Comparison of ENCODE assay signal across 27 mouse cellular contexts in the genomic region with DNA sequence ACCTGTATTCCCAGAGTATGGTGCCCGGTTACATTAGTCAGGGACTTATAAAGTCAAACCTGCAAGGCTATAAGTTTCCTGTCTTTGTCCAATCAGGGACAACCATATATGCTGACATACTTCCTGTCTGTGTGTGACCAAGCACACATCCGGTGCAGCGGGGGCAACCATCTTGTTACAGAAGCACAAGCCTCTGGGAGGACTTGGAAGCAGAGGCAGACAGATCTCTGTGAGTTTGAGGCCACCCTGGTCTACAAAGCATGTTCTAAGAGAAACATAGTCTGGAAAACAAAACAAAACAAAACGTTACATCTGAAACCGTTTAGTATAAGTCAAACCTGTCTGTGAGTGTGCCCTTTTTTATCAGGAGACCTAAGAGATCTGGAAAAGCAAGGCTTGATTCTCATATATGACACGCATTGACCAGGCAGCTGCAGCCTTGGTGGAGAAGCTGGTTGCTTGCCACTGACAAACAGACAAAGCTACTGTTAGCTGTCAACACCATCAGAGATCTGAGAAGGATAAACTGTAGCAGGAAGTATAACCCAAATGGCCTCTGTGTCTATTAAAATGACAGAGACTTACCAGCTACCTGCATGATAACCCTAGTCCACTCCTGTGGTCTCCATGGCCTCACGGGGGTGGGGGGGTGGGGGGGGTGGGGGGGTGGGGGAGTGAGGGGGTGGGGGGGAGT.
DNase-seq lines count a peak whose midpoint lies in the region; ATAC-seq and TF ChIP-seq lines count a peak whose summit lies in the region.
"Had no signal": no experiment of that assay in that cellular context is flagged by ENCODE, and none has a peak within 500 bp of the region (broad histone marks: within the 10 kb centered on the region; RNA-seq: fewer than 3 reads in every experiment).

No protein-coding gene starts in this region.

- no peak for ATAC-seq in liver, embryonic 11.5 days (replicated peaks; ENCODE audit: low FRiP score)
- no peak for ATAC-seq in liver, postnatal 0 days
- ATAC-seq in liver, embryonic 14.5 days (ENCODE audit: insufficient read depth): no peak
- ATAC-seq in heart, embryonic 12.5 days (ENCODE audit: insufficient number of reproducible peaks, low FRiP score): no peak
- ATAC-seq: forebrain, embryonic 16.5 days; hindbrain, embryonic 16.5 days; intestine, embryonic 16.5 days; lung, postnatal 0 days; midbrain, embryonic 16.5 days had no signal

- no peaks in the 10 kb centered on the region for H3K27me3 ChIP-seq in liver, embryonic 11.5 days (replicated peaks; ENCODE audit: control insufficient read depth, insufficient read depth, low read length)
- no peaks in the 10 kb centered on the region for H3K27me3 ChIP-seq in liver, postnatal 0 days (ENCODE audit: insufficient read depth, low read length)
- no peaks in the 10 kb centered on the region for H3K27me3 ChIP-seq in liver, embryonic 14.5 days (ENCODE audit: control insufficient read depth, insufficient read depth, low read length)
- H3K27me3 ChIP-seq in heart, embryonic 12.5 days (replicated peaks): no peaks in the 10 kb centered on the region

- H3K36me3 ChIP-seq in liver, embryonic 11.5 days (ENCODE audit: control insufficient read depth, insufficient read depth, low read length): no peaks in the 10 kb centered on the region
- H3K36me3 ChIP-seq in liver, postnatal 0 days (replicated peaks; ENCODE audit: insufficient read depth, low read length): no peaks in the 10 kb centered on the region
- H3K36me3 ChIP-seq in liver, embryonic 14.5 days (replicated peaks; ENCODE audit: control insufficient read depth, insufficient read depth, low read depth): no peaks in the 10 kb centered on the region
- no peaks in the 10 kb centered on the region for H3K36me3 ChIP-seq in heart, embryonic 12.5 days

- DNase-seq in liver, embryonic 11.5 days (ENCODE audit: low spot score): no peak
- no peak for DNase-seq in liver, postnatal 0 days
- DNase-seq in 416B (ENCODE audit: low read depth) (peak; percentile 61), MEL-GATA-1-ER (ENCODE audit: extremely low read depth, low read depth) (peak; percentile 65)
- DNase-seq in liver, embryonic 14.5 days (ENCODE audit: low read depth in 3 of 3, low spot score in 3 of 3): no peak
- no peak for DNase-seq in retina, embryonic 14.5 days (ENCODE audit: low spot score)
- no peak for DNase-seq in adrenal gland, postnatal 10 days
- DNase-seq: adrenal gland, postnatal 36 days; cerebellum, adult 18-20 months; cerebellum, postnatal 10 days; gastrocnemius, adult 2 months; gastrocnemius, postnatal 36 days; heart, adult 2 months; heart, postnatal 14 days; kidney, adult 8-10 months; kidney, postnatal 10 days; right cerebral cortex, postnatal 4 days had no signal

- no peak overlapping the region for H3K9ac ChIP-seq in liver, embryonic 11.5 days (ENCODE audit: low read depth, low read length)
- H3K9ac ChIP-seq in liver, postnatal 0 days (replicated peaks): no peak overlapping the region
- H3K9ac ChIP-seq in liver, embryonic 14.5 days (replicated peaks): no peak overlapping the region
- H3K9ac ChIP-seq in heart, embryonic 12.5 days: no peak overlapping the region

- H3K4me3 ChIP-seq in liver, embryonic 11.5 days (ENCODE audit: low read depth, low read length): no peak overlapping the region
- no peak overlapping the region for H3K4me3 ChIP-seq in liver, postnatal 0 days (ENCODE audit: low read depth, low read length)
- H3K4me3 ChIP-seq in liver, embryonic 14.5 days (ENCODE audit: insufficient read depth in 1 of 2, low read depth in 2 of 2, low read length in 2 of 2): no peak overlapping the region
- no peak overlapping the region for H3K4me3 ChIP-seq in heart, embryonic 12.5 days
- H3K4me3 ChIP-seq: erythroblast, embryonic 14.5 days; gastrocnemius, adult 2 months; heart, adult 2 months had no signal

- peak overlapping the region; percentile 36; the same call in 1 of the 2 replicates for H3K27ac ChIP-seq in liver, embryonic 11.5 days (ENCODE audit: low read depth, low read length)
- H3K27ac ChIP-seq in liver, postnatal 0 days (ENCODE audit: low read depth): no peak overlapping the region
- H3K27ac ChIP-seq in liver, embryonic 14.5 days: peak overlapping the region; percentile 27
- no peak overlapping the region for H3K27ac ChIP-seq in heart, embryonic 12.5 days (ENCODE audit: poor library complexity, severe bottlenecking)
- H3K27ac ChIP-seq: gastrocnemius, adult 2 months; heart, adult 2 months; macrophage; stomach, postnatal 0 days had no signal

- TF ChIP-seq EP300 in liver, postnatal 0 days (IDR thresholded peaks at IDR 0.05; ENCODE audit: low read depth): no peak
- no peak for TF ChIP-seq EP300 in liver, embryonic 14.5 days (IDR thresholded peaks at IDR 0.05; ENCODE audit: low read depth)

- TF ChIP-seq CTCF in liver, postnatal 0 days (IDR thresholded peaks at IDR 0.05; ENCODE audit: low read depth): no peak
- no peak for TF ChIP-seq CTCF in liver, embryonic 14.5 days (IDR thresholded peaks at IDR 0.05; ENCODE audit: low read depth)

- no peaks in the 10 kb centered on the region for H3K9me3 ChIP-seq in liver, embryonic 11.5 days (ENCODE audit: control insufficient read depth, low read length)
- H3K9me3 ChIP-seq in liver, postnatal 0 days (ENCODE audit: low read length): no peaks in the 10 kb centered on the region
- H3K9me3 ChIP-seq in liver, embryonic 14.5 days (ENCODE audit: control insufficient read depth, low read length): no peaks in the 10 kb centered on the region
- no peaks in the 10 kb centered on the region for H3K9me3 ChIP-seq in heart, embryonic 12.5 days (replicated peaks)
- H3K9me3 ChIP-seq: G1E had no signal

- no peak overlapping the region for H3K4me2 ChIP-seq in liver, embryonic 11.5 days
- no peak overlapping the region for H3K4me2 ChIP-seq in liver, postnatal 0 days (ENCODE audit: low read depth, low read length)
- no peak overlapping the region for H3K4me2 ChIP-seq in liver, embryonic 14.5 days (ENCODE audit: low read depth)
- no peak overlapping the region for H3K4me2 ChIP-seq in heart, embryonic 12.5 days

- H3K4me1 ChIP-seq in liver, embryonic 11.5 days (replicated peaks; ENCODE audit: control insufficient read depth, insufficient read depth, low read length): peaks cover 32% of the 10 kb centered on the region
- H3K4me1 ChIP-seq in liver, postnatal 0 days (ENCODE audit: insufficient read depth): peaks cover 39% of the 10 kb centered on the region
- H3K4me1 ChIP-seq in liver, embryonic 14.5 days (replicated peaks; ENCODE audit: control insufficient read depth in 2 of 2, insufficient read depth in 2 of 2, low read length in 1 of 2): peaks cover 45 to 58% of the 10 kb centered on the region in 2 experiments
- H3K4me1 ChIP-seq in heart, embryonic 12.5 days (replicated peaks): peaks cover 9% of the 10 kb centered on the region

- WGBS in liver, embryonic 11.5 days: 74% methylated on average over 6 of the region's 7 CpGs
- WGBS in liver, postnatal 0 days (ENCODE audit: insufficient replicate concordance): 63% methylated on average over 7 of the region's 7 CpGs
- 42% methylated on average over 7 of the region's 7 CpGs for WGBS in liver, embryonic 14.5 days (ENCODE audit: insufficient replicate concordance)
- 79% methylated on average over 6 of the region's 7 CpGs for WGBS in heart, embryonic 12.5 days

Comparison
In these comparisons a context has a peak if more than half of its experiments do, and no peak if none do; other contexts are left out.
1. H3K27ac ChIP-seq: peak in liver, embryonic 11.5 days (single experiment) and liver, embryonic 14.5 days (single experiment); none in liver, postnatal 0 days (single experiment) and heart, embryonic 12.5 days (single experiment).
2. DNase-seq: peak in 416B (single experiment) and MEL-GATA-1-ER (single experiment); none in liver, embryonic 11.5 days (single experiment), liver, postnatal 0 days (single experiment), liver, embryonic 14.5 days (0 of 3), retina, embryonic 14.5 days (single experiment) and adrenal gland, postnatal 10 days (single experiment).